Mouse (Mus musculus) kidney, postnatal 36 days (tissue): ENCODE measurements around the gene Nsun2.
"Not testable (repeated sequence)": the region's sequence is repeated elsewhere in the genome, so short reads cannot be mapped to it uniquely, and the experiment has no call there.

Source experiments
- DNase-seq, 2 experiments: peaks; one replicate each; pipeline ENCODE4 v3.0.0; 2021 to 2022; ENCODE audit warnings: mixed read lengths in 2 of 2

Nsun2 gene

DNA sequence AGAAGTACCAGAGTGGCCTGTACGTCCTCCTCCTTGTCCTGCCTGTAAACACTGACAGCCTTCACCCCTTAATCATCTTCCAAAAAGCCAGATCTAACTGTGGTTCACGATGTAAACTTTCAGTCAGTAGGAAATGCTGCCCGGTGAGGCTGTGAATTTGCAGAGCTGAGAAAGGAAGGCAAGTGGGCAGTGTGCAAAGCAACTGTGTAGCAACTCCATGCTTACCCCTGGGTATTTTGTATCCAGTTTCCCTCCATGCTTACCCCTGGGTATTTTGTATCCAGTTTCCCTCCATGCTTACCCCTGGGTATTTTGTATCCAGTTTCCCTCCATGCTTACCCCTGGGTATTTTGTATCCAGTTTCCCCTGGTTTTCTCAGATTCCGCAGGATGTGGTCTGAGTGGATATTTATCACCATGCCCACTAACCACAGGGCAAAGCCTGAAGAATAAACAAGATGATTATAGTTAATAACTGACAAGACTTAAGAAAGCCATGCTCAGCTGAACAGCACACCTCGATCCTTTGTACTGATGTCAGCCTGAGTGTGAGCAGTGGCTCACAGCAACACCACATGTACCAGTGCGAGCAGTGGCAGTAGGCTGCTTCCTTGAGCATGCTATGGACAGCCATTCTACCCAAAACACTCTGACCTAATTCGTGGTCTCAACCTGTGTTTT, 61.2 kb downstream of the Nsun2 start:
- DNase-seq = peak; percentile 30 to 41

GRCm38 (mm10) chr13:69595911-69596310, 62.4 kb downstream of the Nsun2 start:
- DNase-seq = no peak

DNA sequence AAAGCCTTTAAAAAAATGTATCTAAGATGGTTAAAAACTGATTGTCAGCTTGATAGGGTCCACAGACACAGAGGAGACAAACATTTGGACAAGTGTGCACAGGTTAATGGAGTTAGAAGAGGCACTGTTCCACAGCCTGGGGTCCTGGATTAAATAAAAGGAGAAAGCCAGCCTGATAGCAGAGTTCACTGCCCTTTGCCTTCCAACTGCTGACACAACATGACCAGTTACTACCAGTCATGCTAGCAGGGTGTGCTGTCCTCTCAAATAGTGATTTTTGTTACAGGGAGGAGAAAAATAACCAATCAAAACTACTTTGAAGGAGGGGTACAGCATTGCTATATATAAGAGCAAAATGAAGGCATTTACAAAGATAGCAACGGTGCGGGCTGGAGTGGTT, 63.0 kb downstream of the Nsun2 start:
- DNase-seq = no peak

DNA sequence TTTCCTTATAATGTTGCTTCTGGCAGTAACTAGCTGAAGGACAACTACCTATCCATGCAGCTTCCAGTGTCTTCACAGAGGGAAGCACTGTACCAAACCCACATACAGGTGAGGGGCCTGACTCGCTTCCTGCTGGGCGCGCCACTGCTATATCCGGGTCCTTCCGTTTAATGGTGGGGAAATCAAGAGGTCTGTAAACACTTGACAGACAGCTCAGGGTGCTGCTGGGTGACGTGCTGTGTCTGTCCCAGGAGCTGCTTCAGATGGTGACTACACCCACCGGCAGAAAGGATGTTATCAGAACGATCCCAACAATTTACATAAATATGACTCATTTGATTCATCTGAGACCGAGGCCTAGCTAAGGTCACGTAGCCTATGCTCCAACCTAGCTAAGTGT, 65.3 kb downstream of the Nsun2 start:
- DNase-seq = no peak

DNA sequence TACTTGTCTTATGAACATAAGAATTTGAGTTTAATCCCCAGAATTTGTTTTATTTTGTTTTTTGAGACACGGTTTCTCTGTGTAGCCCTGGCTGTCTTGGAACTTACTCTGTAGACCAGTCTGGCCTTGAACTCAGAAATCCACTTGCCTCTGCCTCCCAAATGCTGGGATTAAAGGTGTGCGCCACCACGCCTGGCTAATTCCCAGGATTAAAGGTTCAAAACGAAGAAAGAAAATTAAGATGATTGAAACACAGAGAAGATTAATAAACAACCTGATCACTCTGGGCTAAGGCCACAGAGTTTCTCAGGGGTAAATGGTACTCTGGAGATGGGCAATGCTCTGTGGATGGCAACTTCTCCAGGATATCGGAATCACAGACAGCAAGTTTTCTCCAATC, 67.3 kb downstream of the Nsun2 start:
- DNase-seq = peak in 1 of 2 experiments; percentile 33

DNA sequence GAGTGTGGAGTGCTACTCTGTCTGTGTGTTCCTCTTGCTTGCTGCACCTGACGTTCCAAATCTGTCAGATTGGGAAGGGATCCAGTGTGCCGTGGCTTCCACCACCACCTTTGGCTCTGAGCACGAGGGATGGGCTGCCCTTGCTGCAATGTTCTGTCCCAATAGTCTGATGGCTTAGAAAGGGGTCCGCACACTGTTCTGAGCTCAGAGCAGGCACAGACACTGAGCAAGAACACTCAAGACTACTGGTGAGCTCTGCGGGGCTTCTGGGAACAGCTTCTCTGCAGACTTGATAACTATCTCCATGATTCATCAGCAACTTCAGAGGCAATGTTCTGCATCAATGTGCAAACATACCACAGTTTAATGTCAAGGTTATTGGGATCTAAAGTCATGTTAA, 67.8 kb downstream of the Nsun2 start:
- DNase-seq = no peak

DNA sequence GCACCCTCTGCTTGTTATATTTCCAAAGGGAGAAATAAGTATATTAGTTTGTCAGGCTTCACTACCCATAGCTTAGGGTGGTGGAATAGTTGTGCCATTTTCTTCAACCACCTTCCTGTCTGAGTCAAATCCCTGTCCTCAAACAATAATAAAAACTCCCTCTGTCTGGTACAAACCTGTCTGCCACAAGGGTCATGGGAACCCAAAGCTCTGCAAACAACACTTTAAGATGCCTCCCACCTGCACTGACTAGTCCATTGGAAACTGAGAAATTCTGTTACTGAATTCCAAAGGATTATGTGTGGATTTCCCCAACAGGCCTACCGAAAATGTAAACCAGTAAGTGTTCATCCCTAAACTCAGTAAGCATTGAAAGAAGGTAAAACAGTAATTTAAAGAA, 71.1 kb downstream of the Nsun2 start:
- no peak for DNase-seq

DNA sequence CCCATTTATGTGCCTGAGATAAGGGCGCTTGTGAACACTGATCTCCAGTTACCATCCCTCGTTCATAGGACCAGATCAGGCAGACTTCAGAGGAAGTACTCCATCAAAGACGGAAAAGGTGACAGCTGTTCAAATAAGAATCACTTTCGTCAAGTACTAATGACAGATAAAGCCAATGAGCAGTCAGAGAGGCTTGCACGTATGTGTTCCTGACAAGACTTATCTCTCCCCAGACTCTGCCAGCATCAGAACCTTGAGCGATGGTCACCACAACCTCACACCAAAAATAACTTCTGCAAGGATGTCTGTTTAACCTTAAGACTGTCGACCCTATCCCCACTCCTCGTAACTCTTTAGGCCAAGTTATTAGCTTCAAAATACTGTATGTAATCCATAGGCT, 75.2 kb downstream of the Nsun2 start:
- DNase-seq = no peak

GRCm38 (mm10) chr13:69610751-69611397, 77.3 kb downstream of the Nsun2 start:
- peak; percentile 29 to 67 for DNase-seq

DNA sequence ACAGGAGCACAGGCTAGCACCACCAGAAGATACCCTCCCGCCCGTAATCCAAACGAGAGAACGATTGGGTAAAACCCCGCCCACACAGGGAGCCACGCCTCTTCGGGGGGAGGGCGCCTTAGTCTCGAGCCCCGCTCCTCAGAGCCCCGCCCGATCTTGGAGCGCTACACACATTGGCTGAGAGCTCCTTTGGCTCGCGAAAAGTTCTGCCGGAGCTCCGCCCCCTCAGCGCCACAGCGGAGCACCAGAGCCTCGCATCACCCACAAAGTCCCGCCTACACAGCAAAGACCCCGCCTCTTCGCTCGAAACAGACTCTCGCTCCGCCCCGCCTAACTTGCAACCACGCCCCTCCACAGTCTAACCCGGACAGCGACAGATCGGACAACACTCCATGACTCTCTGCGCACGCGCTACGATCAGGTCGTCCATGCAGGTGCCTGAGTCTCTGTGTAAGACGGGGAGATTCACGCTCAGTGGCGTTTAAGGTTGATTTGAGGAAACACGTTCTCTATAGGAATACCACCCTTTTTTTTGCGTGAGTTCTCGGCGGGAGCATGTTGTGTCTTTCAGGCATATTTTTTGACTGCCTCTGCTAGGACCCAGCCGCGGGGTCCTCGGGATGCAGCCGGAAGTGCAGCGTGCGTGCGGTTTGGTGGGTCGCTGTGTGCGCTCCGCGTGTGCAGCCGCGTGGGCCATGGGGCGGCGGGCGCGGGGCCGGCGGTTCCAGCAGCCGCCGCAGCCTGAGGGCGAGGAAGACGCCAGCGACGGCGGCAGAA, 78.0 kb downstream of the Nsun2 start, which contains the start of gene Srd5a1:
TSS of gene Srd5a1 (minus strand) at position 45 of the 777 bp plus-strand sequence.
- DNase-seq = peak; percentile 100

DNA sequence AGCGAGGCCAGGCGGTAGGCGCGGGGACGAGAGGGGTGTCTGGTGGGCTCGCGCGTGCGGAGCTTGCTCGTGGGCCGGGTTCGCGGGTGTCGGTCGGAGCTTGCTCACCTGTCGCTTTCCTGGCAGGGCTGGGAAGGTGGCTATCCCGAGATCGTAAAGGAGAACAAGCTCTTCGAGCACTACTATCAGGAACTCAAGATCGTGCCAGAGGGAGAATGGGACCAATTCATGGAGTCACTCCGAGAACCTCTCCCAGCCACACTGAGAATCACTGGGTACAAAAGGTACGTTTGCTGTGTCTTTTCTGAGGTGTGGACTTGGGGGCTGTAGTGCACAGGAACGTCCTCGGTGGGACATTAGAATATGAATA, 78.6 kb downstream of the Nsun2 start:
- no peak for DNase-seq

DNA sequence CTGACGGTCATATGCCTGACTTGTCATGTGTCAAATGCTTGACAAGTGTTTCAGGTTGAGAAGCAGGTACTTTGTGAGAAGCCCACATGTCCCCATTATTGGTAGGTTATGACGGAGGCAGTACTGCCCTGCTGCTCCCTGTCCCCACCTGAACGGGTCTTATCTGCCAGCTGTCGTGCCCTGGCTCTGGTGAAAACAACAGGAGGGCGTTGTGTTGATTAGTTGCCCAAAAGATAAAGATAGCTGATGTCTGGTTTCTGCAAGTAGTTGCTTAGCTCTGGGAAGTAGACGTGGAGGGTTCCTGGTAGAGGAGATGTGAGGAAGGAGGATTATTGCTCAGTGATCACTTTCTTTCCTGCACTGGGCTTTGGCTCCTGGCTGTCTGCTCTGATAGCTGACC, 83.2 kb downstream of the Nsun2 start:
- DNase-seq = no peak

DNA sequence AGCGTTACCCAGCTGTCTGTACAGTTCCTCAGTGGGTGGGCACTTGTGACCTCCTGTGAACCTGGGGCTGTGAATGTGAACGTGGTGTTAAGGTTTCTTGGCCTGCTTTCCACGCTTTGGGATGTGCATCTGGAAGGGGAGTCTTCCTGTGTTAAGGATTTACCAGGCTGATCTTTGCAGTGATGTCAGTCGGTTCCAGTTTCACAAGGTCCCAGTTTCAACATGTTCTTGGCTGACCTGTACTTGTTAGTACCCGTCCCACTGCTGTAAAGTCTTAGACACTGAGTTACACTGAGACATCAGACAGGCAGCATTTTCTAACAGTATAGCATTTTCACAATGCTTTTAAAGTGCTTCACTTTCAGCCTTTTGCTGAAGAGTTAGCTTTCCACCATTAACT, 90.3 kb downstream of the Nsun2 start:
- no peak for DNase-seq

DNA sequence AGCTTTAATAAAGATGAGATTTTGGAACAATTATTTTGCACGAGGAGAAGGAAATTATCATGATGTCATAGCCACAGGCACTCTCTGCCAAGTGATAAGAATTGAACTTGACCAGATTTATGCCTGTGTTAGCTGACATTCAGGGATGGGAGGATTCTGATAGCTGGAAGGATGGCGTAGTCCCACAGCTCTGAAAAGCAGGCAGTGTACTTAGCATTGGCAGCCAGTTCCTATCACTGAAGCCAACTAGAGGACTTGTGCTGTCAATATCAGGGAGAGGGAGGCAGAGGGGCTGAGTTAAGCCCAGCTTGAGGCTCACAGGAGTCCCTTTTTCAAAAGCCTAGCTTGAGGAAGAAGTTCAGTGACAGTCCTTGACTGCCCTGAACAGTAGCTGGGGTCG, 91.0 kb downstream of the Nsun2 start:
- DNase-seq = no peak

GRCm38 (mm10) chr13:69627941-69628340, 94.4 kb downstream of the Nsun2 start:
- no peak for DNase-seq

GRCm38 (mm10) chr13:69630576-69630975, 97.0 kb downstream of the Nsun2 start:
- DNase-seq = no peak

DNA sequence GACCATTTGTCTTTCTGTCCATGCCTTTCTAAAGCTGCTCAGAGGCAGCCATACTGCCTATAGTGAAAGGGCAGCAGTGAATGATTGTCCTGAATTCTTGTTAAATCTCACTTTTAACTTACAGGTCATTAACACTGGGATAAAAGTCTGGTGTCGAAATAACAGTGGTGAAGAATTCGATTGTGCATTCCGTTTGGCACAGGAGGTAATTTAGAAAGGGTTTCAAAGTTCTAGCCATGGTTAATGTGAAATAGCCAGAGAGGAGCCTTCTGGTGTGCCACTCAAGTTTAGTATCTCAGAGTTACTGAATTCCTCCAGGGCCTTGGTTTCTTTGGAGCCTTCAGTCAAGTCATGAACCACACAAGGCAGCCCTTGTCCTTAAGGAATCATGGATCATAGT, 97.6 kb downstream of the Nsun2 start:
- peak in 1 of 2 experiments; percentile 39 for DNase-seq

GRCm38 (mm10) chr13:69631659-69632058, 98.1 kb downstream of the Nsun2 start:
- peak; percentile 66 to 71 for DNase-seq

DNA sequence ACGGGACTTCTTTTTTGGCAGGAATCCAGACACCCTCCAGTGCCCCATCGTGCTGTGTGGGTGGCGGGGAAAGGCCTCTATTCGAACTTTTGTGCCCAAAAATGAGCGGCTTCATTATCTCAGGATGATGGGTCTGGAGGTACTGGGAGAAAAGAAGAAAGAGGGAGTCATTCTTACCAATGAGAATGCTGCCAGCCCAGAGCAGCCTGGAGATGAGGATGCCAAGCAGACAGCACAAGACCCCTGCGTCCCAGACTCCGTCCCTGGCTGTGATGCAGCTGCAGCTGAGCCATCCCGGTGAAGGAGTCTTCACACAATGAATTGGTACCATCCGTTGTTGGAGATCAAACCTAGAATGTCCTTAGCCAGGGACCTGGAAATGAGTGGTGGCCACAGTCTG, 100.0 kb downstream of the Nsun2 start:
- no peak for DNase-seq

DNA sequence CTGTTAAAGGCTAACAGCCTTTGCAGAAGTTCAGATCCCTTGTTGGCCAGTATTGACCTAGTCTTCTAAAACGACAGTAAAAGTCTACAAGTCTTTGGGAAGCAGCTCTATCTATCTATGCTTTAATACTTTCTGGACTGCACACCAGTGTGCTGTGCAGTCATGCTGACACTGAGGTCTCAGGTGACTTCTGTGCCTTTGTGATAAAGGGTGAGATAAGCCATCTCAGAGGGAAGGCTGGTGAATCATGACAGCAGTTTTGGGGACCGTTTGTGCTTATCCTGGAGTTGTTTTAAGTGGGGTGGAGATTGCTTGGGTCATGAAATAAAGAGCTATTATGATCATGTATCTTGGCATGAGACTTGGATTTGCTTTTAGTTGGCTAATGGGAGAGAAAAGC, 100.4 kb downstream of the Nsun2 start:
- no peak for DNase-seq

DNA sequence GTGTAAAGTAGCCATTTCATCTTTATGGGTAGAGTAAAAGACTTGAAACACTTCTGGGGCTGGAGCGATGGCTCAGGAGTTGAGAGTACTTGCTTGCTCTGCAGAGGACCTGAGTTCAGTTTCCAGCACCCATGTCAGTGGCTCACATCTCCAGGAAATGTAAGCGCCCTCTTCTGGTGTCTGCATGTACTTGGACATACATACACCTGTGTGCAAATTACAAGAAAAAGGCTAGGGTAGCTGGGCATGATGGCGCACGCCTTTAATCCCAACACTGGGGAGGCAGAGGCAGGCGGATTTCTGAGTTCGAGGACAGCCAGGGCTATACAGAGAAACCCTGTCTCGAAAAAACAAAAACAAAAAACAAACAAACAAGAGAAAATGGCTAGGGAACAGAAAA, 102.3 kb downstream of the Nsun2 start:
- not testable (repeated sequence) for DNase-seq

- peak in 1 of 2 experiments; percentile 9 for DNase-seq
Observed at GRCm38 (mm10) chr13:69636375-69636774, 102.8 kb downstream of the Nsun2 start.

DNA sequence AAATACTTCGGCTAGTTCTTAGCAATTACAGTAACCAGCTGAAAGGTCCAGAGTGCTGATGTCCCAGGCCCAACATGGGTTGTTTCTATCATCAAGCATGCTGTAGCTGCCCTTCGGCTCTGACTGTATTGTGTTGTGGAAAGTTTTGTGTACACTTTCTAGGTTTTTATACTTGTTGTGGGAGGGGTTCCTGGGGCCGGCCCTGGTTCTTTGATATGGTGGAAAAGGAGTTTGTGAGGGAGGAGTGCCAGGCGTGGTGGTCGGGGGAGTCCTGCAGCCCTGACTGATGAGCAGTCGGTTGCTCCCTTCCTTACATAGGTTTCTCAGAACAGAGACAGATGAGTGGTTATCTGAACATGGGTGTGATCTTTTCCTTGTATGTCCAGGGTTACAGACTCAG, 103.3 kb downstream of the Nsun2 start:
- DNase-seq = no peak

DNA sequence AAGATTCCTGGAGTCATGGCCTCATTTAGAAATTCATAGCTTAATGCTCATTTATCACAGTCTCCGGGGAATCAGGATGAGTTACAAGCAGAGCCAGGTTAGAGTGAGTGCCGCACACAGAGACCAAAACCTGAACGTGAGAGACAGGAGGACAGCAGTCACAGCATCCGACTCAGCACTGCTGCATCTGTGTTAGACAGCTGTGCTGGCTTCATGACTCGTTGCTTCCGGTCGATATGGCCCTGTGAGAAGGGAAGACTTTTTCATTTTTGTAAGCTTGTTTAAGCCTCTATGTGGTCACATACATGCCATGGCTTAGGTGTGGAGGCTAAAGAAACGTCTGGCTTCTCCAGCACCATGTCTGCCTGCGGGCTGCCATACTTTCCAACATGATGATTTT, 104.1 kb downstream of the Nsun2 start:
- DNase-seq = no peak
